Mouse (Mus musculus) brain, embryonic 18.5 days (tissue): ENCODE measurements around the gene Serpina3k.
"Not testable (repeated sequence)": the region's sequence is repeated elsewhere in the genome, so short reads cannot be mapped to it uniquely, and the experiment has no call there.

Source experiments
- DNase-seq: peaks from one replicate; pipeline ENCODE4 v3.0.0-alpha.2; 2012; ENCODE audit warnings: low read depth, low spot score

The Serpina3k gene

DNA sequence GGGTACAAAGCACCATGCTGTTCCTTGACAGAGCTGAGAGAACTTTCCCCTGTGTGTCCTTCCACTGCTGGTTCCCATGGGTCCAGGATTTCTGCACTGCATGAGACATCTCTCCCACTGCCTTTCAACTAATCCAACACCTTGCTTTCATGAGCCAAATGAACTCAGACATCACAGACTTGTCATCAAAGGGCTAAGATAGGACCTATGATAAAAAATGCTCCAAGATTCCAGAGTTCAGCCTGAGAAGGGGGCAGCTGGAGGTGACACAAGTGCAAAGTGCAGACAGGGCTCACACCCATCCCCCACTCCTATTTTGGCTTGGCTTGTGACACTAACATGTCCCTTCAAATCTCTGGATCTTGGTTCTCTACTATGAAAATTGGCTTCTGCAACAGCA is 50.2 kb downstream of the Serpina3k start:
- no peak for DNase-seq

DNA sequence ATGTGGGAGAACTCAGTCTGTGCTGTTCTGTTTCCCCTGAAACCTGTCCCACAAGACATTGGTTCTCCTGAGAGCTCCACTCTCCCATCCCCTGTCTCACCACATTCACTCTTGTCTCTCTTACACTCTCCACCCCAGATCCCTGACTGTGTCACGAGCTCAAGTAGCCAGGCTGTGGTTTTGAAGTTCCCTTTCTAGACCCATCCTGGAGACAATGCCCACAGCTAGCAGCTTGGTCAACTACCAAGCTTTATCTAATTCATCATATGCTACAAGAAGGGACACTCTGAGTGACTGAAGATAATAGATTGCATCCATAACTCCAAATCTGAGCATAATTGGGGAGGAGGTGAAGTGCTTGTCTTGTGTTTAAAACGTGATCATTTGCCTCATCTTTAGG is 52.8 kb downstream of the Serpina3k start:
- DNase-seq: not testable (repeated sequence)
